Mouse (Mus musculus) liver, embryonic 13.5 days (tissue): Measurements from ENCODE around the gene Nectin4. TPM values are rescaled to one million over a fixed set of nuclear protein-coding genes. Genes with fewer than 3 reads are reported as not detected.
A peak's percentile ranks its signal among the peaks of the same experiment; 100 is the strongest.

Experiments used
- ATAC-seq: fragments of 200-750 bp; cut with Nextera tagmentation; 2 replicates; pipeline ENCODE4 v1.8.0; 2017; ENCODE audit warnings: low read depth, mild to moderate bottlenecking, moderate number of reproducible peaks, moderate library complexity
- DNase-seq: peaks from one replicate; pipeline ENCODE4 v3.0.0; 2022
- H3K27ac ChIP-seq: fragments of 300-500 bp; sonication (generic); 2 replicates; pipeline ENCODE4 v1.5.1; 2015; ENCODE audit warnings: moderate library complexity, mild to moderate bottlenecking, inconsistent platforms
- H3K27me3 ChIP-seq: fragments of 300-500 bp; sonication (generic); 2 replicates; pipeline ENCODE4 v1.6.1; 2015; ENCODE audit warnings: mild to moderate bottlenecking, inconsistent platforms
- H3K36me3 ChIP-seq: fragments of 300-500 bp; sonication (generic); 2 replicates; pipeline ENCODE4 v1.6.1; 2015; ENCODE audit warnings: mild to moderate bottlenecking, inconsistent platforms
- H3K4me1 ChIP-seq: fragments of 300-500 bp; sonication (generic); replicated peaks from 2 replicates; pipeline ENCODE4 v1.6.1; 2015; ENCODE audit warnings: inconsistent platforms
- H3K4me2 ChIP-seq: fragments of 300-500 bp; sonication (generic); 2 replicates; pipeline ENCODE4 v1.6.1; 2015; ENCODE audit warnings: inconsistent platforms, mild to moderate bottlenecking, moderate library complexity
- H3K4me3 ChIP-seq: fragments of 300-500 bp; sonication (generic); replicated peaks from 2 replicates; pipeline ENCODE4 v1.5.1; 2015; ENCODE audit warnings: mild to moderate bottlenecking, inconsistent platforms
- H3K9ac ChIP-seq: fragments of 300-500 bp; sonication (generic); 2 replicates; pipeline ENCODE4 v1.6.1; 2015; ENCODE audit warnings: mild to moderate bottlenecking, inconsistent platforms
- H3K9me3 ChIP-seq: fragments of 300-500 bp; sonication (generic); replicated peaks from 2 replicates; pipeline ENCODE4 v1.6.1; 2016; ENCODE audit warnings: inconsistent platforms
- WGBS: fragments of 180-500 bp; shearing (Covaris S2); methylation state at CpG from one replicate; pipeline ENCODE4 v1.1.7; 2015; ENCODE audit not compliant: insufficient replicate concordance; 5-methylcytosine and 5-hydroxymethylcytosine counted together
- polyA plus RNA-seq: library from polyadenylated mRNA; unstranded; fragments of >200 nt; fragmentation: Nextera tagmentation; extraction: Ambion mirVana; gene quantifications from 2 replicates; pipeline ENCODE4 v1.2.1, GENCODE M21; 2015

Gene Nectin4
- polyA plus RNA-seq, 1 experiment from 2014 or later: 0.08 TPM

GRCm38 (mm10) chr1:171412446-171412845 lies 42.5 kb downstream of the Nectin4 start:
- H3K27me3 ChIP-seq: peaks cover 15% of the 10 kb centered on the region
- peak overlapping the region; percentile 81 for H3K4me2 ChIP-seq
- no peak overlapping the region for H3K27ac ChIP-seq
- peak overlapping the region; percentile 96 for H3K9ac ChIP-seq
- no peaks in the 10 kb centered on the region for H3K9me3 ChIP-seq
- H3K4me3 ChIP-seq: peak overlapping the region; percentile 96
- peaks cover 27% of the 10 kb centered on the region for H3K4me1 ChIP-seq
- peaks cover 24% of the 10 kb centered on the region for H3K36me3 ChIP-seq
- 60% methylated on average over 3 of the region's 3 CpGs for WGBS
- ATAC-seq (no peak), DNase-seq (no peak)

- Histone ChIP-seq H3K27ac (no peak overlapping the region), H3K4me2 (no peak overlapping the region), H3K27me3 (peaks cover 10% of the 10 kb centered on the region), H3K36me3 (peaks cover 35% of the 10 kb centered on the region), H3K4me1 (peaks cover 27% of the 10 kb centered on the region), H3K4me3 (0 out of 2 replicates have a peak overlapping the region, but pooled peaks have one; percentile 96), H3K9me3 (no peaks in the 10 kb centered on the region), H3K9ac (no peak overlapping the region)
- WGBS: 71% methylated on average over 8 of the region's 8 CpGs
- DNase-seq: no peak
- ATAC-seq: no peak
Observed at GRCm38 (mm10) chr1:171413608-171414007, 43.7 kb downstream of the Nectin4 start.

- Histone ChIP-seq H3K4me1 (peaks cover 13% of the 10 kb centered on the region), H3K27ac (no peak within 1 kb of the TSS), H3K9ac (no peak within 1 kb of the TSS), H3K36me3 (peaks cover 51% of the 10 kb centered on the region), H3K27me3 (no peaks in the 10 kb centered on the region), H3K4me2 (no peak within 1 kb of the TSS), H3K4me3 (no peak within 1 kb of the TSS), H3K9me3 (no peaks in the 10 kb centered on the region)
- no peak for ATAC-seq
- no peak for DNase-seq
- 88% methylated on average over 5 of the region's 5 CpGs for WGBS
Observed at GRCm38 (mm10) chr1:171418660-171419059, 48.8 kb downstream of the Nectin4 start, which contains the start of gene Tstd1. Gene Tstd1 (plus strand): TSS chr1:171418872.

DNA sequence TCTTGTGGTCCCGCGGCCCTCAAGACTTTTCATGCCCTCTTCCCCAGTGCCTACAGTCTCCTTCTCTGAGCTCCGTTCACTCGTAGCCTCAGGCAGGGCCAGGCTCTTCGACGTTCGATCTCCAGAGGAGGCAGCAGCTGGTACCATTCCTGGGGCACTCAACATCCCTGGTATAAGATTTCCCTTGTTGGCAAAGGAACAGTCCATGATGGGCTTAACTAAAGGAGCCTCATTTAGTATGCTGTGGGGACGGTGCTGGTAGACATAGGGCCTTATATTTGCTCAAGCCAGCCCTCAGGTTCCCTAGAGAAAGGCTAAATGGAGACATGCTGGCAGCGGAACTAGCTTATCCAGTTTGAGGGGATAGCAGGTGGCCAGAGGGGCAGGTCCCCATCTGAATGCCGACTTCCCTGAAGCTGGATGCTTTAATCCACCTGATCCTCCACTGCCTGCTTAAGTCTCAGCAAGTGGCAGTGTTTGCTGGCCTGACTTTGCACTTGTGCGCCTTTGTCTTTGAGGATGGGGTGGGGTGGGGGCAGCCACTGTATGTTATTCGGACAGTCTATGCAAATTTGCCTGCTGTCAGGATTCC lies 49.5 kb downstream of the Nectin4 start:
- peaks cover 6% of the 10 kb centered on the region for H3K4me1 ChIP-seq
- H3K36me3 ChIP-seq: peaks cover 51% of the 10 kb centered on the region
- no peak for DNase-seq
- H3K9ac ChIP-seq: no peak overlapping the region
- no peak overlapping the region for H3K4me2 ChIP-seq
- no peak overlapping the region for H3K27ac ChIP-seq
- no peak for ATAC-seq
- H3K9me3 ChIP-seq: no peaks in the 10 kb centered on the region
- no peaks in the 10 kb centered on the region for H3K27me3 ChIP-seq
- 76% methylated on average over 12 of the region's 12 CpGs for WGBS
- H3K4me3 ChIP-seq: no peak overlapping the region

GRCm38 (mm10) chr1:171419905-171420304 lies 50.0 kb downstream of the Nectin4 start:
- Histone ChIP-seq H3K4me1 (peaks cover 5% of the 10 kb centered on the region), H3K4me2 (no peak overlapping the region), H3K4me3 (no peak overlapping the region), H3K9me3 (no peaks in the 10 kb centered on the region), H3K9ac (no peak overlapping the region), H3K36me3 (peaks cover 51% of the 10 kb centered on the region), H3K27ac (no peak overlapping the region), H3K27me3 (no peaks in the 10 kb centered on the region)
- no peak for DNase-seq
- WGBS: 84% methylated on average over 5 of the region's 5 CpGs
- ATAC-seq: no peak

DNA sequence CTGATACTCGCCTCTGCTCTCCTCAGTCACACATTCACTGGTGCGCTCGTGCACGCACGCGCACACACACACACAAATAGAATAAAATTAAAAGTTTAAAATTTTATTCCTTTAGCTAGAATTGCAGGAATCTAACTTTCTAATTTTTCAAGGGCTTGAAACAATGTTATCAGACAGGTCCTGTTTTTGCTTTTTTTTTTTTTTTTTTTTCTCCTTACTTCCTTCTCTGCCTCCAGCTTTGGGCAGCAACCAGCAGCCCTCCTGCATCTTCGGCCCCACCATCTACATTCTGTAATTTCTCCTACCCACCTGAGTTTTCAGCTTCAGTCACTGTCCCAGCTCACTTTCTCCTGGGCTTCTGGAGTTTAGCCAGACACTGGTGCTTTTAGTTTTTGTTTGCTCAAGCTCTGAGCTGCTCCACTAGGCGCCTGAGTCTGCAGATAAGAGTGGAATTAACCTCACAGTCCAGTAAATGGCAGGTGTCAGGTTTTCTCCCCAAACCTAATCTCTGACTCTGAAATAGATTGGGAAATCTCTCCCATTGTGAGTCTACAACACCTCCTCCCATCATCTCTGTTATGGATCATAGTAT lies 52.7 kb downstream of the Nectin4 start:
- Histone ChIP-seq H3K27me3 (no peaks in the 10 kb centered on the region), H3K9ac (no peak overlapping the region), H3K27ac (no peak overlapping the region), H3K36me3 (peaks cover 26% of the 10 kb centered on the region), H3K4me2 (no peak overlapping the region), H3K9me3 (no peaks in the 10 kb centered on the region), H3K4me1 (peaks cover 10% of the 10 kb centered on the region), H3K4me3 (no peak overlapping the region)
- no peak for DNase-seq
- no peak for ATAC-seq
- WGBS: 64% methylated on average over 8 of the region's 8 CpGs

- Histone ChIP-seq H3K27ac (no peak overlapping the region), H3K4me2 (0 out of 2 replicates have a peak overlapping the region, but pooled peaks have one; percentile 8), H3K9me3 (no peaks in the 10 kb centered on the region), H3K27me3 (no peaks in the 10 kb centered on the region), H3K4me1 (peaks cover 10% of the 10 kb centered on the region), H3K36me3 (peaks cover 6% of the 10 kb centered on the region), H3K4me3 (no peak overlapping the region), H3K9ac (no peak overlapping the region)
- DNase-seq (no peak), ATAC-seq (no peak)
- 58% methylated on average over 5 of the region's 5 CpGs for WGBS
Observed at GRCm38 (mm10) chr1:171424638-171425037, 54.7 kb downstream of the Nectin4 start.

- H3K9me3 ChIP-seq: no peaks in the 10 kb centered on the region
- H3K27me3 ChIP-seq: no peaks in the 10 kb centered on the region
- DNase-seq (no peak), ATAC-seq (no peak)
- 59% methylated on average over 4 of the region's 4 CpGs for WGBS
- no peak overlapping the region for H3K4me3 ChIP-seq
- no peak overlapping the region for H3K27ac ChIP-seq
- peaks cover under 1% of the 10 kb centered on the region; the same call in 1 of the 2 replicates for H3K36me3 ChIP-seq
- H3K4me1 ChIP-seq: peaks cover 10% of the 10 kb centered on the region
- H3K9ac ChIP-seq: no peak overlapping the region
- H3K4me2 ChIP-seq: 0 out of 2 replicates have a peak overlapping the region, but pooled peaks have one; percentile 8
Observed at GRCm38 (mm10) chr1:171425126-171425525, 55.2 kb downstream of the Nectin4 start.

DNA sequence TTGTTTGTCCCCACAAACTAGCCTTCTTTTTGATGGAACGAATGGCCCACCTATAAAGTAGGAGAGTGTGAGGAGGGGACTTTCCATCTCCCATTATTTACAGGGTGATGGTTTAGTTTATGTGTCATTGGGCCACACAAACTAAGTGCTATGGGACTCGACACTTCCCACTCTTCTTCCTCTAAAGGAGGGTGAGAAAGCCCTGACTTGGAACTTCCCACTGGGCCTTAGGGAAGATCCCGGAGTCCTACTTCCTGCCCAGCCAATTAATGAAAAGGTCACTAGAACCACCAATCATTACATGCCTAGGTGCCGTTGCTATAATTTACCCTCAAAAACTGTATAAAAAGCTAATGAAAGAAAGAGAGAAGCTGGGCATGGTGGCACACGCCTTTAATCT lies 62.3 kb downstream of the Nectin4 start:
- Histone ChIP-seq H3K27me3 (peaks cover 14% of the 10 kb centered on the region), H3K4me2 (no peak overlapping the region), H3K36me3 (no peaks in the 10 kb centered on the region), H3K9me3 (no peaks in the 10 kb centered on the region), H3K27ac (no peak overlapping the region), H3K4me1 (peaks cover 2% of the 10 kb centered on the region; the same call in 1 of the 2 replicates), H3K9ac (no peak overlapping the region), H3K4me3 (no peak overlapping the region)
- ATAC-seq: no peak
- WGBS: 57% methylated on average over 5 of the region's 5 CpGs
- no peak for DNase-seq

GRCm38 (mm10) chr1:171435288-171435814 lies 65.5 kb downstream of the Nectin4 start:
- Histone ChIP-seq H3K9ac (no peak overlapping the region), H3K27me3 (peaks cover 44% of the 10 kb centered on the region), H3K4me1 (peaks cover 25% of the 10 kb centered on the region), H3K9me3 (no peaks in the 10 kb centered on the region), H3K27ac (no peak overlapping the region), H3K4me3 (no peak overlapping the region), H3K4me2 (no peak overlapping the region), H3K36me3 (no peaks in the 10 kb centered on the region)
- DNase-seq: no peak
- WGBS: 48% methylated on average over 7 of the region's 7 CpGs
- ATAC-seq: no peak

- H3K9me3 ChIP-seq: no peaks in the 10 kb centered on the region
- H3K27me3 ChIP-seq: peaks cover 48% of the 10 kb centered on the region
- ATAC-seq (no peak), DNase-seq (no peak)
- 49% methylated on average over 1 of the region's 1 CpGs for WGBS
- no peaks in the 10 kb centered on the region for H3K36me3 ChIP-seq
- peaks cover 31% of the 10 kb centered on the region for H3K4me1 ChIP-seq
- H3K4me3 ChIP-seq: no peak overlapping the region
- no peak overlapping the region for H3K9ac ChIP-seq
- no peak overlapping the region for H3K4me2 ChIP-seq
- H3K27ac ChIP-seq: no peak overlapping the region
Observed at GRCm38 (mm10) chr1:171435974-171436373, 66.1 kb downstream of the Nectin4 start.
